ENCODE assay signal across 9 mouse cellular contexts in the genomic region with DNA sequence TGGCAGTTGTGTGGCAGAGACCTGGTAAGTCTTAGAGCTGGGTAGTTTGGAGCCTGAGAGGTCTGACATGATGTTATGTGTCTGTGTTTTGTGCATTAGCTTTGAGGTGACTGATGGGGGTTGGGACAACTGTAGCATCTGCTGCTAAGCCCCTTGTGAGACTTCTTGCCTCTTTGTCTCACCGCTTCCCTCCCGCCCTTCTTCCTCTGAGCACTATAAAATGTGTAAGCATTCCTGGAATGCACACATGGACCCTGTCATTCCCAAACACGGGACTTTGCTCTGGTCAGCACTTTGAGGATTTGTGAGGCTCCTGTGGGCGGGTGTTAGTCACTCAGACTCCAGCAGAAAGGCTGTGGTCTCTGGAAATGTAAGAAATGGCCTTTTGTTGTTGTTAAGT. TPM values are rescaled to one million over a fixed set of nuclear protein-coding genes. Genes with fewer than 3 reads are reported as not detected.
DNase-seq lines count a peak whose midpoint lies in the region; ATAC-seq and TF ChIP-seq lines count a peak whose summit lies in the region.
"Had no signal": no experiment of that assay in that cellular context is flagged by ENCODE, and none has a peak within 500 bp of the region (broad histone marks: within the 10 kb centered on the region; RNA-seq: fewer than 3 reads in every experiment).

No protein-coding gene starts in this region.

- peaks cover 89% of the 10 kb centered on the region for H3K4me1 ChIP-seq in heart, embryonic 12.5 days (replicated peaks)
- peaks cover 73% of the 10 kb centered on the region for H3K4me1 ChIP-seq in bone marrow macrophage, adult 2 months (ENCODE audit: control insufficient read depth, insufficient read depth, low read length)
- H3K4me1 ChIP-seq in intestine, embryonic 16.5 days (ENCODE audit: control insufficient read depth, insufficient read depth, low read length): peaks cover 67% of the 10 kb centered on the region

- TF ChIP-seq POLR2A in bone marrow macrophage, adult 2 months (IDR thresholded peaks at IDR 0.05; ENCODE audit: borderline replicate concordance, low read depth, low read length): no peak

- H3K27ac ChIP-seq in heart, embryonic 12.5 days (ENCODE audit: poor library complexity, severe bottlenecking): peak overlapping the region; percentile 73
- peak overlapping the region; percentile 69 for H3K27ac ChIP-seq in bone marrow macrophage, adult 2 months (ENCODE audit: insufficient read depth, low read depth, low read length)
- H3K27ac ChIP-seq in intestine, embryonic 16.5 days (ENCODE audit: low read length): peak overlapping the region; percentile 88
- H3K27ac ChIP-seq in macrophage: peak overlapping the region; percentile 50

- H3K36me3 ChIP-seq in heart, embryonic 12.5 days: no peaks in the 10 kb centered on the region
- no peaks in the 10 kb centered on the region for H3K36me3 ChIP-seq in intestine, embryonic 16.5 days (ENCODE audit: control insufficient read depth, insufficient read depth, low read length)
- H3K36me3 ChIP-seq in macrophage (ENCODE audit: inconsistent target): no peaks in the 10 kb centered on the region

- DNase-seq in heart, adult 18-20 months: no peak
- DNase-seq in spleen, postnatal 10 days (ENCODE audit: low spot score in 2 of 2): no peak
- no peak for DNase-seq in layer of hippocampus, adult 9-10 months (ENCODE audit: low spot score)
- DNase-seq: cerebellum, adult 9-10 months had no signal

- H3K9ac ChIP-seq in heart, embryonic 12.5 days: no peak overlapping the region
- H3K9ac ChIP-seq in intestine, embryonic 16.5 days (ENCODE audit: low read depth, low read length): 0 out of 2 replicates have a peak overlapping the region, but pooled peaks have one; percentile 6

- no peak; the same call in 1 of the 2 replicates for ATAC-seq in heart, embryonic 12.5 days (ENCODE audit: insufficient number of reproducible peaks, low FRiP score)
- peak; percentile 59 for ATAC-seq in intestine, embryonic 16.5 days
- no peak for ATAC-seq in inflammation-experienced regulatory T-cells, adult 6 months

- H3K27me3 ChIP-seq in heart, embryonic 12.5 days (replicated peaks): no peaks in the 10 kb centered on the region
- no peaks in the 10 kb centered on the region for H3K27me3 ChIP-seq in intestine, embryonic 16.5 days (replicated peaks; ENCODE audit: control insufficient read depth, insufficient read depth, low read length)

- H3K4me3 ChIP-seq in heart, embryonic 12.5 days: no peak overlapping the region
- H3K4me3 ChIP-seq in bone marrow macrophage, adult 2 months (ENCODE audit: insufficient read depth, low read length): peak overlapping the region; percentile 28; the same call in 1 of the 2 replicates
- no peak overlapping the region for H3K4me3 ChIP-seq in intestine, embryonic 16.5 days (ENCODE audit: low read length)
- H3K4me3 ChIP-seq in macrophage (ENCODE audit: inconsistent target): no peak overlapping the region

- 11% methylated on average over 4 of the region's 4 CpGs for WGBS in heart, embryonic 12.5 days
- WGBS in intestine, embryonic 16.5 days: 7% methylated on average over 4 of the region's 4 CpGs
- WGBS in macrophage (ENCODE audit: missing documents): 75% methylated on average over 4 of the region's 4 CpGs

- TF ChIP-seq CTCF in bone marrow macrophage, adult 2 months (IDR thresholded peaks at IDR 0.05; ENCODE audit: low read depth, low read length): no peak

- H3K4me2 ChIP-seq in heart, embryonic 12.5 days: peak overlapping the region; percentile 31
- H3K4me2 ChIP-seq in intestine, embryonic 16.5 days (ENCODE audit: low read depth, low read length): no peak overlapping the region

- peaks cover 52% of the 10 kb centered on the region for H3K79me2 ChIP-seq in macrophage (ENCODE audit: inconsistent target)

- no peaks in the 10 kb centered on the region for H3K9me3 ChIP-seq in heart, embryonic 12.5 days (replicated peaks)
- H3K9me3 ChIP-seq in intestine, embryonic 16.5 days (ENCODE audit: control insufficient read depth, low read length): no peaks in the 10 kb centered on the region

RNA-seq across cellular contexts. Expression of gene Sept11, which starts 36.7 kb away (rescaled TPM):
- polyA plus RNA-seq in heart, embryonic 12.5 days (2016; fragmentation: Nextera tagmentation; extraction: Ambion mirVana): 115 and 123 TPM in 2 replicates
- total RNA-seq in heart, adult 18-20 months (2021): 10 to 100 TPM; 26.9 to 27.3 TPM
- polyA plus RNA-seq in bone marrow macrophage, adult 2 months (2012; ENCODE audit: insufficient read depth, insufficient read length, missing spikeins): 23.7 and 24.8 TPM in 2 replicates
- polyA plus RNA-seq in intestine, embryonic 16.5 days (2015; fragmentation: Nextera tagmentation; extraction: Ambion mirVana): 115 and 116 TPM in 2 replicates
- total RNA-seq in macrophage (2018; cell fraction: chromatin; rRNA removed): 100 to 1,000 TPM in 10 of 26 experiments, 10 to 100 TPM in 16; 32.5 to 702 (median 72.5) TPM
- total RNA-seq in macrophage (2018; cell fraction: cytosol; rRNA removed): 100 to 1,000 TPM in 1 of 26 experiments, 10 to 100 TPM in 25; 16.7 to 123 (median 31.1) TPM
- total RNA-seq in macrophage (2018; cell fraction: nucleus; rRNA removed): 100 to 1,000 TPM in 8 of 26 experiments, 10 to 100 TPM in 18; 30.8 to 594 (median 77.0) TPM
- polyA plus RNA-seq in macrophage (2018): 17.4 to 33.9 TPM (median 33.0 TPM) in 3 replicates
- 10 to 100 TPM; 28.0 to 72.7 (median 29.9) TPM for polyA plus RNA-seq in inflammation-experienced regulatory T-cells, adult 6 months (2017; shearing (Covaris generic))
